Mouse (Mus musculus) ES-Bruce4 (cell line): ENCODE results near the gene Hormad2. TPM values are rescaled to one million over a fixed set of nuclear protein-coding genes. Genes with fewer than 3 reads are reported as not detected.

ENCODE experiments used
- H3K27ac ChIP-seq: 2 replicates; pipeline ENCODE4 v1.5.1; 2012; ENCODE audit warnings: low read length, inconsistent platforms; ENCODE audit not compliant: insufficient read depth
- H3K27me3 ChIP-seq: 2 replicates; pipeline ENCODE4 v1.6.1; 2012; ENCODE audit warnings: mild to moderate bottlenecking, low read length, inconsistent platforms; ENCODE audit not compliant: control insufficient read depth, poor library complexity, insufficient read depth, severe bottlenecking
- H3K36me3 ChIP-seq: 2 replicates; pipeline ENCODE4 v1.6.1; 2012; ENCODE audit warnings: inconsistent platforms, mild to moderate bottlenecking, low read length, moderate library complexity; ENCODE audit not compliant: control insufficient read depth, poor library complexity, insufficient read depth, severe bottlenecking
- H3K4me1 ChIP-seq: one replicate; pipeline ENCODE4 v1.8.1; 2011; ENCODE audit warnings: low read length; ENCODE audit not compliant: control insufficient read depth, insufficient read depth
- H3K4me3 ChIP-seq: 2 replicates; pipeline ENCODE4 v1.5.1; 2011; ENCODE audit warnings: low read depth, mild to moderate bottlenecking, low read length
- H3K9ac ChIP-seq: 2 replicates; pipeline ENCODE4 v1.6.1; 2012; ENCODE audit warnings: low read depth, mild to moderate bottlenecking, inconsistent platforms; ENCODE audit not compliant: poor library complexity, severe bottlenecking
- H3K9me3 ChIP-seq: replicated peaks from 2 replicates; pipeline ENCODE4 v1.6.1; 2012; ENCODE audit warnings: mild to moderate bottlenecking, low read length, inconsistent platforms; ENCODE audit not compliant: control insufficient read depth, poor library complexity, insufficient read depth, severe bottlenecking
- CTCF ChIP-seq: IDR thresholded peaks from one replicate; pipeline ENCODE4 v1.8.1; 2011; ENCODE audit warnings: low read depth, low read length
- EP300 ChIP-seq: IDR thresholded peaks from 2 replicates; pipeline ENCODE4 v1.6.1; 2011; ENCODE audit warnings: low read depth, low read length; ENCODE audit not compliant: insufficient read depth
- POLR2A ChIP-seq: IDR thresholded peaks from one replicate; pipeline ENCODE4 v1.8.1; 2011; ENCODE audit warnings: low read length; ENCODE audit not compliant: insufficient read depth
- polyA plus RNA-seq: library from polyadenylated mRNA; stranded (reverse); fragments of >200 nt; gene quantifications from 2 replicates; pipeline ENCODE4 v1.2.4, GENCODE M21; 2011; ENCODE audit warnings: low read depth; ENCODE audit not compliant: missing spikeins, insufficient read depth, insufficient read length

The Hormad2 gene
- 3.1 and 3.2 TPM in 2 replicates for polyA plus RNA-seq

- no peak for TF ChIP-seq CTCF
- no peak for TF ChIP-seq EP300
- no peak for TF ChIP-seq POLR2A
- no peaks in the 10 kb centered on the region for H3K9me3 ChIP-seq
- H3K27me3 ChIP-seq = no peaks in the 10 kb centered on the region
- H3K36me3 ChIP-seq = no peaks in the 10 kb centered on the region
- H3K27ac ChIP-seq = no peak within 1 kb of the TSS
- H3K4me1 ChIP-seq = no peaks in the 10 kb centered on the region
- H3K9ac ChIP-seq = no peak within 1 kb of the TSS
- peak within 1 kb of the TSS; percentile 16; the same call in 1 of the 2 replicates for H3K4me3 ChIP-seq
These were observed at the start of gene Hormad2 for GRCm38 (mm10) chr11:4440978-4441377. TSS of gene Hormad2 (minus strand) at chr11:4441105.

DNA sequence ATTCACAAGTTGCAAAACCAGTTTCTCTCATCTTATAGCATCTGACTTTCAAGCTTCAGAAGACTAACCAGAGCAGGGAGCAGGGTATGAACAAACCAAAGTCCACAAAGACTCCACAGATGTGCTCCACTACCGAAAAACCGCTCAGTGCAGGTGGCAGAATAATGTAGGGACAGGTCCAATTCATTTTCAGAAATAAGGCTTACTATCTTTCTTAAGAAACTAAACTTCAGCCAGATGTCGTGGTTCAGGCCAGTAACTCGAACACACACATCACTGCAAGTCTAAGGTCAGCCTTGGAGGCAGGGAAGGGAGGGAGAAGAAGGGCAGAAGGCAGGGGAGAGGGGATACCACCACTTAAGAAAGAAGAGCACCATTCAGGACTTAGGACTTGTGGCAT is 48.3 kb upstream of the Hormad2 start:
- H3K4me3 ChIP-seq = no peak overlapping the region
- peaks cover 40% of the 10 kb centered on the region for H3K36me3 ChIP-seq
- no peak overlapping the region for H3K9ac ChIP-seq
- H3K27me3 ChIP-seq = no peaks in the 10 kb centered on the region
- no peaks in the 10 kb centered on the region for H3K9me3 ChIP-seq
- TF ChIP-seq CTCF (no peak), EP300 (no peak), POLR2A (no peak)
- H3K4me1 ChIP-seq = no peaks in the 10 kb centered on the region
- no peak overlapping the region for H3K27ac ChIP-seq

GRCm38 (mm10) chr11:4488798-4489197 is 47.9 kb upstream of the Hormad2 start:
- no peak overlapping the region for H3K9ac ChIP-seq

DNA sequence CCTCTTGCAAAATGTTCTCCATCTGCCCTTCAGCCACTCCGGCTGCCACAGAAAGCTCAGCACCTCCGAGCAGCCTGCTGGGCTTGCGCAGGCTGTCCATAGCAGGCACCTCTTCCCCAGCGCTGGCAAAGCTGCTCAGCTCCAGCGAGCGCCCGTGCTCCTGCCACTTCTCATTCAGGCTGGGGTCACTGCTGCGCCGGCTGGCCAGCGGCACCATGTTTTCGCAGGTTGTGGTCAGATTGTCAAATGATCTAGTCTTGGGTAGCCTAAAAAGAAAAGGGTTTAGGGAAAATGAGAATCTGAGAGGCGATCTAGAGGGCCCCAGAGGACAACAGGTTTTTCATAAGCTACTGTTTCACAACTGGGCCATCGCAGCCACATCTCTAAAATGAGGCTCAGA is 47.5 kb upstream of the Hormad2 start:
- TF ChIP-seq EP300 = no peak
- no peak for TF ChIP-seq CTCF
- no peak for TF ChIP-seq POLR2A
- no peaks in the 10 kb centered on the region for H3K27me3 ChIP-seq
- H3K4me3 ChIP-seq = no peak overlapping the region
- no peaks in the 10 kb centered on the region for H3K9me3 ChIP-seq
- no peak overlapping the region for H3K9ac ChIP-seq
- no peak overlapping the region for H3K27ac ChIP-seq
- no peaks in the 10 kb centered on the region for H3K4me1 ChIP-seq
- peaks cover 40% of the 10 kb centered on the region for H3K36me3 ChIP-seq

More at GRCm38 (mm10) chr11:4488798-4489197, 47.9 kb upstream of the Hormad2 start:
- Histone ChIP-seq H3K36me3 (peaks cover 40% of the 10 kb centered on the region), H3K27ac (no peak overlapping the region), H3K4me1 (no peaks in the 10 kb centered on the region), H3K9me3 (no peaks in the 10 kb centered on the region), H3K4me3 (no peak overlapping the region), H3K27me3 (no peaks in the 10 kb centered on the region)
- TF ChIP-seq EP300 = no peak
- TF ChIP-seq POLR2A = no peak
- no peak for TF ChIP-seq CTCF

- Histone ChIP-seq H3K9ac (no peak overlapping the region), H3K4me3 (no peak overlapping the region), H3K4me1 (no peaks in the 10 kb centered on the region), H3K36me3 (peaks cover 38% of the 10 kb centered on the region), H3K9me3 (no peaks in the 10 kb centered on the region), H3K27me3 (no peaks in the 10 kb centered on the region), H3K27ac (no peak overlapping the region)
- TF ChIP-seq EP300 (no peak), POLR2A (no peak), CTCF (no peak)
These were observed 46.6 kb upstream of the Hormad2 start for GRCm38 (mm10) chr11:4487401-4487965.

DNA sequence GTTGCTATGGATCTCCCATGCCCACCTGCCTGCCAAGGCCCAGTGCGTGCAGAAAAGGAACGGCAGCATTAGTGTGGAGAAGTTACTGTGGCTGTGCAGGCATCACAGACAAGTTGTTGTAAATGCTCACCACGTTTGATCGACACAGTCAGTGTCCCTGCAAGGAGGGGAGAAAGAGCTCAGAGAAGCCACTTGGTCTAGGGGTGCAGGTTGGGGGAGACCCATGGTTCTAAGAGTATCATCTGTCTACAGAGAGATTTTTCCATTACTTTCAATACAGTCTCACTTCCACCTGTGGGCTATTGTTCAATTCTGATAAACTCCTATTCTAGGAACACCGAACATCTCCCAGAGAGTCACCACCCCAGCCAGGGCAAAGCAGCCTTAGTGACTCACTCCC is 43.6 kb upstream of the Hormad2 start:
- TF ChIP-seq EP300 = no peak
- no peak for TF ChIP-seq CTCF
- no peak for TF ChIP-seq POLR2A
- H3K9ac ChIP-seq = no peak overlapping the region
- no peaks in the 10 kb centered on the region for H3K27me3 ChIP-seq
- H3K9me3 ChIP-seq = no peaks in the 10 kb centered on the region
- H3K4me3 ChIP-seq = no peak overlapping the region
- no peaks in the 10 kb centered on the region for H3K4me1 ChIP-seq
- peaks cover 26% of the 10 kb centered on the region for H3K36me3 ChIP-seq
- H3K27ac ChIP-seq = no peak overlapping the region
